Mouse (Mus musculus) natural killer cell, adult 2 months (primary cell): Measurements from ENCODE around the gene Acox1.

Source experiments
- DNase-seq, 2 experiments: peaks; one replicate each; pipeline ENCODE4 v3.0.0; 2022; ENCODE audit warnings: low spot score in 2 of 2

The Acox1 gene

GRCm38 (mm10) chr11:116129993-116130487 is 68.8 kb downstream of the Acox1 start:
- DNase-seq: no peak

- no peak for DNase-seq
These were observed 69.6 kb downstream of the Acox1 start for GRCm38 (mm10) chr11:116129091-116129790.

GRCm38 (mm10) chr11:116127986-116128385 is 70.9 kb downstream of the Acox1 start:
- no peak for DNase-seq

- no peak for DNase-seq
These were observed 71.5 kb downstream of the Acox1 start, which contains the start of gene Trim47 for GRCm38 (mm10) chr11:116127156-116127980. Trim47 (minus strand) TSS chr11:116127210.

GRCm38 (mm10) chr11:116126261-116126660 is 72.6 kb downstream of the Acox1 start:
- no peak for DNase-seq
